Mouse (Mus musculus): ENCODE measurements at regions not wholly inside any gene's neighbourhood (a gene's known extent, or its start where the extent isn't known, plus 50 kb on each side); places are given as distances from the start of the nearest gene placed in this dataset.

- DNase-seq (ENCODE audit: low spot score in 2 of 2), result no peak
Measured at GRCm38 (mm10) chr13:102640171-102640570, 53.2 kb upstream of the Cd180 start.

Data from spleen, postnatal 4 days (tissue).